Mouse (Mus musculus) embryo, embryonic 10.5 days (tissue): ENCODE measurements at regions not wholly inside any gene's neighbourhood (a gene's known extent, or its start where the extent isn't known, plus 50 kb on each side); places are given as distances from the start of the nearest gene placed in this dataset.

Experiments used
- DNase-seq: peaks from one replicate; pipeline ENCODE4 v3.0.0-alpha.2; 2015; ENCODE audit warnings: low spot score

DNA sequence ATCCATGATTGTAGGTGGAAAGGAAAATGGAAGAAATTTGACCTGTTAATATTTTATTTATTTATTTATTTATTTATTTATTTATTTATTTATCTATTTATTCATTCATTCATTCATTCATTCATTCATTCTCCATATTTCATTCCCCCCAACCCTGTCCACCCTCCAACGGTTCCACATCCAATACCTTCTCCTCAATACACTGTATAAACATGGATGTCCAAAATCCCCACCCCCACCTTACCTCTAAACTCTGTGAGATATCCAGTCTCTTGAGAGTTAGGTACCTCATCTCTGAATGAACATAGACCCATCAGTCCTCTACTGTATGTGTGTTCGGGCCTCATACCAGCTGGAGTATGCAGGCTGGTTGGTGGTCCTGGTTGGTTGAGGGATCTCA is 212.2 kb downstream of the Cdh7 start:
- no peak for DNase-seq

DNA sequence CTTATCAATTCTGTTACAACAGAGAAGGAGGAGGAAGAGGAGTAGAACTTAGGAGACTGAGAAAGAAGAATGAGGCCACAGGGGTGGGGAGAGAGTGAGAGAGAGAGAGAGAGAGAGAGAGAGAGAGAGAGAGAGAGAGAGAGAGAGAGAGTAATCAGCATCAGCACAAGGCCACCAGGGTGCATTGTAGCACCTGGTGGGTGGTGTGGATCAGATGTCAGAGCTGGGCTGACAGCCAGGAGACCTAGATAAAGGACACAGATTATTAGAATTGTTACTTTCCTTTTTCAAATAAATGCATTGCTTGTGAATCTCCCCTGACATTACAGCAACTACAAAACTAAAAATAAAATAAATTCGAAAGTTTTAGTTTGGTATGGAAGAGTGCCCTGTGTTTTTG is 233.7 kb downstream of the Cdh7 start:
- no peak for DNase-seq

DNA sequence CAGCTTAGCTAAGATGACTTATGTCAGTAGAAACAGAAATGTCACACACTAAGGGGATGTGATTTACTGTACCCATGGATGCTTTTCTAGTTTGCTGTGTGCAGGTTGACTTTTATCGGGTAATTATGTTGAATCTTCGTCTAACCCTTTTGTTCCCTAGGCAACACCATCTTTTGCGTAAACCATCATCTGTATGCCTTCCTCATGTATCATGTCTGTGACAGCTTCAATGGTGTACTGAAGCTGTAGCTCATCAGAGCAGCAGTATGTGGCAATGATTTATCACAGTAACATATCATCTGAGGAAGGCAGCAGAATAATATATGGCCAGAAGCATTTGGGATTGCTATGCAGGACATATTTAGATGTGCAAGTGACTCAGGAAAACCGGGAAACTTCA is 264.0 kb downstream of the Cdh7 start:
- peak; percentile 2 for DNase-seq
